ENCODE assay signal across 8 mouse cellular contexts in the genomic region with DNA sequence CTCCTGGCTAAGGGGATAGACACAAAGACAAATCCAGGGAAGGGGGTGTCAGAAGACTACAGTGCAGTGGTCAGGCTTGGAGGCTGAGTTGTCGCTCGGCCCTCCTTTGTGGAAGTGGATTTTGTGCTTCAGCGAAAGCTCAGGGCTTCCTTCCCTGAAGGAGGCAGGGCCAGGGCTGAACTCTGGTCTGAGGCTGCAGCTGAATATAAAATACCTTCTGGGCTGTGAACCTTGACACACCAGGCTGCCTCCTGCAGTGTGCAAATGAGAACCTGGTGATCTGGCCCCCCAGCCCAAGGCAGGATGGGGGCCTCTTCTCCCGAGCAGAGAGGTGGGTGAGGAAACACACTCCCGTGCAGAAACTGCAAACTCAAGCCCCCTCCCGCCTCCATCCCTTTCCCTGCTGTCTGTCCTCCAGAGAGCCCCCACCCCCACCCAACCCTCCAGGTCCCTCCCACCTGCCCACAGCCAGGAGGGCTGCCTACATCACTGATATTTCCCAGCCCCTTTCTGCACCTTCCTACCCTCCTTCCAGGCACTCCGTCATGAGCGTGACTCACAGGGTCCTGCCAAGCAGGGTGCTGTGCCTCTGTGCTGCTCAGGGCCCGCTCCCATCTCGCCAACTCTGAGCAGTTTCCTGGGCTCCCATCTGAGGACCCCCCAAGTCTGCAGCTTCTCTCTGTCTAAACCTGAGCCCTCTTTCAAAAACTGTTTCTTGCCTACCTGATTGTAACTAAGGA. TPM values are rescaled to one million over a fixed set of nuclear protein-coding genes. Genes with fewer than 3 reads are reported as not detected.
A peak's percentile ranks its signal among the peaks of the same experiment; 100 is the strongest.
DNase-seq lines count a peak whose midpoint lies in the region; ATAC-seq and TF ChIP-seq lines count a peak whose summit lies in the region.
"Had no signal": no experiment of that assay in that cellular context is flagged by ENCODE, and none has a peak within 500 bp of the region (broad histone marks: within the 10 kb centered on the region; RNA-seq: fewer than 3 reads in every experiment).

No protein-coding gene starts in this region.

- 0 out of 2 replicates have a peak, but pooled peaks cover 3% of the 10 kb centered on the region for H3K27me3 ChIP-seq in lung, postnatal 0 days (replicated peaks; ENCODE audit: insufficient read depth, low read length)
- no peaks in the 10 kb centered on the region; the same call in 1 of the 2 replicates for H3K27me3 ChIP-seq in intestine, embryonic 14.5 days (replicated peaks; ENCODE audit: control insufficient read depth, insufficient read depth, low read length)
- peaks cover 18% of the 10 kb centered on the region for H3K27me3 ChIP-seq in limb, embryonic 13.5 days

- H3K4me1 ChIP-seq in lung, postnatal 0 days (ENCODE audit: insufficient read depth, low read depth, low read length): no peaks in the 10 kb centered on the region
- H3K4me1 ChIP-seq in intestine, embryonic 14.5 days (replicated peaks; ENCODE audit: control insufficient read depth, insufficient read depth, low read length): peaks cover 7% of the 10 kb centered on the region; the same call in 1 of the 2 replicates
- H3K4me1 ChIP-seq in limb, embryonic 13.5 days: peaks cover 18% of the 10 kb centered on the region
- H3K4me1 ChIP-seq: liver, embryonic 13.5 days had no signal

- ATAC-seq in lung, postnatal 0 days: no peak; the same call in 1 of the 2 replicates
- ATAC-seq in intestine, embryonic 14.5 days (replicated peaks; ENCODE audit: low FRiP score, low TSS enrichment, low read depth): peak; percentile 59
- ATAC-seq in limb, embryonic 13.5 days (ENCODE audit: low FRiP score, low read depth): peak; percentile 21; the same call in 1 of the 2 replicates
- no peak for ATAC-seq in megakaryocyte progenitor cell, adult 5-6 weeks (replicated peaks; ENCODE audit: poor library complexity)

- 31% methylated on average over 10 of the region's 10 CpGs for WGBS in lung, postnatal 0 days
- WGBS in intestine, embryonic 14.5 days: 31% methylated on average over 10 of the region's 10 CpGs
- 25% methylated on average over 10 of the region's 10 CpGs for WGBS in limb, embryonic 13.5 days

- no peak overlapping the region; the same call in 1 of the 2 replicates for H3K4me2 ChIP-seq in lung, postnatal 0 days (replicated peaks; ENCODE audit: low read depth, low read length)
- H3K4me2 ChIP-seq in intestine, embryonic 14.5 days (ENCODE audit: low read length): no peak overlapping the region
- H3K4me2 ChIP-seq in limb, embryonic 13.5 days (replicated peaks): peak overlapping the region; percentile 32
- H3K4me2 ChIP-seq: liver, embryonic 13.5 days had no signal

- no peak for TF ChIP-seq EP300 in lung, postnatal 0 days (IDR thresholded peaks at IDR 0.05)

- H3K9ac ChIP-seq in lung, postnatal 0 days (replicated peaks; ENCODE audit: low read depth): no peak overlapping the region
- H3K9ac ChIP-seq in intestine, embryonic 14.5 days (ENCODE audit: low read length): no peak overlapping the region
- H3K9ac ChIP-seq in limb, embryonic 13.5 days: peak overlapping the region; percentile 15; the same call in 1 of the 2 replicates
- H3K9ac ChIP-seq: liver, embryonic 13.5 days had no signal

- peak; percentile 13 for DNase-seq in lung, postnatal 0 days (ENCODE audit: low spot score)
- DNase-seq in lung, adult 18-20 months: no peak
- no peak for DNase-seq in intestine, embryonic 14.5 days (ENCODE audit: low spot score)
- no peak for DNase-seq in natural killer cell, adult 2 months (ENCODE audit: low spot score in 2 of 2)
- no peak for DNase-seq in frontal cortex, postnatal 25 days (ENCODE audit: low spot score in 2 of 2)

- TF ChIP-seq CTCF in lung, postnatal 0 days (IDR thresholded peaks at IDR 0.05): no peak

- H3K4me3 ChIP-seq in lung, postnatal 0 days (ENCODE audit: low read depth, low read length): no peak overlapping the region
- no peak overlapping the region for H3K4me3 ChIP-seq in intestine, embryonic 14.5 days (ENCODE audit: low read depth, low read length)
- H3K4me3 ChIP-seq in limb, embryonic 13.5 days: no peak overlapping the region
- H3K4me3 ChIP-seq: liver, embryonic 13.5 days had no signal

- no peaks in the 10 kb centered on the region for H3K9me3 ChIP-seq in lung, postnatal 0 days (ENCODE audit: low read length)
- no peaks in the 10 kb centered on the region for H3K9me3 ChIP-seq in intestine, embryonic 14.5 days (ENCODE audit: control insufficient read depth, low read length)
- H3K9me3 ChIP-seq in limb, embryonic 13.5 days: no peaks in the 10 kb centered on the region
- H3K9me3 ChIP-seq: liver, embryonic 13.5 days had no signal

- H3K27ac ChIP-seq in lung, postnatal 0 days (ENCODE audit: low read length): no peak overlapping the region
- H3K27ac ChIP-seq in intestine, embryonic 14.5 days (ENCODE audit: low read depth): no peak overlapping the region
- peak overlapping the region; percentile 6; the same call in 1 of the 2 replicates for H3K27ac ChIP-seq in limb, embryonic 13.5 days
- H3K27ac ChIP-seq: liver, embryonic 13.5 days had no signal

- no peaks in the 10 kb centered on the region for H3K36me3 ChIP-seq in lung, postnatal 0 days (ENCODE audit: insufficient read depth, low read length)
- no peaks in the 10 kb centered on the region for H3K36me3 ChIP-seq in intestine, embryonic 14.5 days (ENCODE audit: control insufficient read depth, insufficient read depth, low read length)
- no peaks in the 10 kb centered on the region for H3K36me3 ChIP-seq in limb, embryonic 13.5 days
- H3K36me3 ChIP-seq: liver, embryonic 13.5 days had no signal

RNA-seq across cellular contexts. Expression of gene Anks6, which starts 6.4 kb away (rescaled TPM):
- polyA plus RNA-seq in lung, postnatal 0 days (2015; fragmentation: Nextera tagmentation; extraction: Ambion mirVana): 1.4 TPM in 2 replicates
- polyA plus RNA-seq in intestine, embryonic 14.5 days (2014; fragmentation: Nextera tagmentation; extraction: Ambion mirVana): 4.2 TPM in 2 replicates
- 6.2 and 6.3 TPM in 2 replicates for polyA plus RNA-seq in limb, embryonic 13.5 days (2015; fragmentation: Nextera tagmentation; extraction: Ambion mirVana)
- total RNA-seq in megakaryocyte progenitor cell, adult 5-6 weeks (2015): 0.02 and 0.05 TPM in 2 replicates
- total RNA-seq in megakaryocyte progenitor cell, adult 5-6 weeks (2017): not detected in 2 replicates

RNA-seq across cellular contexts. Expression of gene Galnt12, which starts 40.9 kb away (rescaled TPM):
- 2.9 and 3.2 TPM in 2 replicates for polyA plus RNA-seq in lung, postnatal 0 days (2015; fragmentation: Nextera tagmentation; extraction: Ambion mirVana)
- polyA plus RNA-seq in intestine, embryonic 14.5 days (2014; fragmentation: Nextera tagmentation; extraction: Ambion mirVana): 13.4 and 16.6 TPM in 2 replicates
- 3.8 and 4.3 TPM in 2 replicates for polyA plus RNA-seq in limb, embryonic 13.5 days (2015; fragmentation: Nextera tagmentation; extraction: Ambion mirVana)
- total RNA-seq in megakaryocyte progenitor cell, adult 5-6 weeks (2015): 0.64 and 1.0 TPM in 2 replicates
- total RNA-seq in megakaryocyte progenitor cell, adult 5-6 weeks (2017): 1.7 and 1.9 TPM in 2 replicates

RNA-seq across cellular contexts. Expression of gene Gabbr2, which starts 59.1 kb away (rescaled TPM):
- polyA plus RNA-seq in lung, postnatal 0 days (2015; fragmentation: Nextera tagmentation; extraction: Ambion mirVana): 0.02 TPM in 1 of 2 replicates, not detected in the other
- 0.16 and 0.31 TPM in 2 replicates for polyA plus RNA-seq in intestine, embryonic 14.5 days (2014; fragmentation: Nextera tagmentation; extraction: Ambion mirVana)
- polyA plus RNA-seq in limb, embryonic 13.5 days (2015; fragmentation: Nextera tagmentation; extraction: Ambion mirVana): 0.11 and 0.14 TPM in 2 replicates
- total RNA-seq in megakaryocyte progenitor cell, adult 5-6 weeks (2015): 0.02 TPM in 1 of 2 replicates, not detected in the other
- not detected in 2 replicates for total RNA-seq in megakaryocyte progenitor cell, adult 5-6 weeks (2017)

Comparison
In these comparisons a context has a peak if more than half of its experiments do, and no peak if none do; other contexts are left out.
1. ATAC-seq: peak in intestine, embryonic 14.5 days (single experiment) and limb, embryonic 13.5 days (single experiment); none in lung, postnatal 0 days (single experiment) and megakaryocyte progenitor cell, adult 5-6 weeks (single experiment).